Mouse (Mus musculus) embryonic facial prominence, embryonic 14.5 days (tissue): ENCODE measurements around the gene Gtf2h4. TPM values are rescaled to one million over a fixed set of nuclear protein-coding genes. Genes with fewer than 3 reads are reported as not detected.

Experiments used
- ATAC-seq: fragments of 200-750 bp; cut with Nextera tagmentation; 2 replicates; pipeline ENCODE4 v1.8.0; 2017; ENCODE audit warnings: low read depth, moderate number of reproducible peaks, moderate TSS enrichment
- DNase-seq: peaks from one replicate; pipeline ENCODE4 v3.0.0-alpha.2; 2015; ENCODE audit warnings: low spot score
- H3K27ac ChIP-seq: fragments of 300-500 bp; sonication (generic); replicated peaks from 2 replicates; pipeline ENCODE4 v1.5.1; 2014; ENCODE audit warnings: low read depth, mild to moderate bottlenecking, low read length, moderate library complexity
- H3K27me3 ChIP-seq: fragments of 300-500 bp; sonication (generic); replicated peaks from 2 replicates; pipeline ENCODE4 v1.6.1; 2014; ENCODE audit warnings: low read length; ENCODE audit not compliant: control insufficient read depth, insufficient read depth
- H3K36me3 ChIP-seq: fragments of 300-500 bp; sonication (generic); 2 replicates; pipeline ENCODE4 v1.6.1; 2014; ENCODE audit warnings: low read length, mixed read lengths; ENCODE audit not compliant: control insufficient read depth, insufficient read depth
- H3K4me1 ChIP-seq: fragments of 300-500 bp; sonication (generic); 2 replicates; pipeline ENCODE4 v1.6.1; 2014; ENCODE audit warnings: antibody characterized with exemption, low read length; ENCODE audit not compliant: control insufficient read depth, insufficient read depth
- H3K4me2 ChIP-seq: fragments of 300-500 bp; sonication (generic); 2 replicates; pipeline ENCODE4 v1.6.1; 2014; ENCODE audit warnings: low read depth, mild to moderate bottlenecking, low read length, moderate library complexity, mixed read lengths
- H3K4me3 ChIP-seq: fragments of 300-500 bp; sonication (generic); 2 replicates; pipeline ENCODE4 v1.5.1; 2014; ENCODE audit warnings: low read depth, mild to moderate bottlenecking, low read length
- H3K9ac ChIP-seq: fragments of 300-500 bp; sonication (generic); 2 replicates; pipeline ENCODE4 v1.6.1; 2014; ENCODE audit warnings: low read depth, mild to moderate bottlenecking, low read length, moderate library complexity, mixed read lengths
- H3K9me3 ChIP-seq: fragments of 300-500 bp; sonication (generic); 2 replicates; pipeline ENCODE4 v1.6.1; 2016; ENCODE audit warnings: low read length; ENCODE audit not compliant: control insufficient read depth
- WGBS: fragments of 180-500 bp; shearing (Covaris S2); extraction: QIAGEN DNeasy Blood & Tissue Kit; methylation state at CpG from one replicate; pipeline ENCODE4 v1.1.7; 2014; 5-methylcytosine and 5-hydroxymethylcytosine counted together
- polyA plus RNA-seq: library from polyadenylated mRNA; unstranded; fragments of >200 nt; fragmentation: Nextera tagmentation; extraction: Ambion mirVana; gene quantifications from 2 replicates; pipeline ENCODE4 v1.2.1, GENCODE M21; 2014

Gtf2h4 gene
- polyA plus RNA-seq: 34.8 and 35.3 TPM in 2 replicates

DNA sequence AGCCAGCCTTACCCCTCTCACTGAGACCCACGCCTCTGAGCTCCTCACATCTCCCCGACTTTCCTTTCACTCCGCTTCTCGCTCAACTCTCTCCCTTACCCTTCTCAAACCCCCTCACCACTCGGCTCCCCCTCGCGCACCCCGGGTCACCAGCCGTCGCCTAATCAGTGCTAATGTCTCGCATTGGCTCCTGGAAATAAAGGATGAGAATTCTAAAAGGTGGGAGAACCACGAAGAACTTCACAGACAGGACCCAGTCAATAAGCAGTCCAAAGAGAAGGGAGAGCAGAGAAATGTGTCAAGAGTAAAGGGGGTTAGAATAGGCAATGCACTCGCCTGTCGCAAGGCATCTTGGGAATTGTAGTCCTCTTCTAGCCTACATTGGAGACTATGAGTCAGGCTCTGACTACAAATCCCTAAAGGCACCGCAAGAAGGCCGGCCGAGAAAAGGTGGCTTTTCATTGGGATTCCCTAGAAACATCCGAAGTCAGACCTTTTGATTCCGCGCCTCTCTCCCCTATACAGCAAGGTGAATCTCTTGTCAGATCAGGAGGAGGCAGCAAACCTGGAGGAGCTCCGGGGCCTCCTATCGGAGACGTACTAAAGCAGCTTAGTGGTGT is at the start of gene Gtf2h4:
TSS of gene Gtf2h4 (minus strand) at position 324 of the 620 bp plus-strand sequence.
- H3K36me3 ChIP-seq: peaks cover 12% of the 10 kb centered on the region; the same call in 1 of the 2 replicates
- H3K4me3 ChIP-seq: peak within 1 kb of the TSS; percentile 56
- H3K27ac ChIP-seq: no peak within 1 kb of the TSS
- H3K4me2 ChIP-seq: peak within 1 kb of the TSS; percentile 79
- H3K4me1 ChIP-seq: 0 out of 2 replicates have a peak, but pooled peaks cover 4% of the 10 kb centered on the region
- no peaks in the 10 kb centered on the region for H3K27me3 ChIP-seq
- H3K9ac ChIP-seq: peak within 1 kb of the TSS; percentile 79
- DNase-seq: peak; percentile 99
- WGBS: 2% methylated on average over 23 of the region's 23 CpGs
- no peaks in the 10 kb centered on the region for H3K9me3 ChIP-seq
- ATAC-seq: peak; percentile 99

DNA sequence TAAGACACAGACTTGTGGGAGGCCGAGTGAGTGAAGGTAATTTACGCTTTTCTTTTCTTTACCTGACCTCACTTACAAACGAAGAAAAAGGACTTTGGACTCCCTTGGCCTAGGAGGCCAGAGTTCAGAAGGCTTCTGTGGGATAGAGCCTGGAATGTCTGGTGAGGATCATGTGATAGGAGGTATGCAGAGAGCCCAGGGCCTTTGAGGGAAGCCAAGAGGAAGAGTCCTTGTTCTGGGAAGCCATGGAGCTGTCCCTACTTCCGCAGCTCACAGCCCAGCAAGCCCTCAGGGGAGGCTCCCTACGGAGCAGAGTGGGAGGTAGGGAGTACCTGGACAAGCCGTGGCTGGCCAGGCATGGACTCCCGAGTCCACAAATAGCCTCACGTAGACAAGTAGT is 48.1 kb upstream of the Gtf2h4 start:
- no peaks in the 10 kb centered on the region for H3K36me3 ChIP-seq
- ATAC-seq (no peak), DNase-seq (no peak)
- H3K4me1 ChIP-seq: peaks cover 8% of the 10 kb centered on the region; the same call in 1 of the 2 replicates
- 56% methylated on average over 8 of the region's 8 CpGs for WGBS
- H3K4me3 ChIP-seq: no peak overlapping the region
- no peak overlapping the region for H3K27ac ChIP-seq
- H3K27me3 ChIP-seq: 0 out of 2 replicates have a peak, but pooled peaks cover 2% of the 10 kb centered on the region
- no peak overlapping the region for H3K9ac ChIP-seq
- H3K9me3 ChIP-seq: no peaks in the 10 kb centered on the region
- H3K4me2 ChIP-seq: no peak overlapping the region

DNA sequence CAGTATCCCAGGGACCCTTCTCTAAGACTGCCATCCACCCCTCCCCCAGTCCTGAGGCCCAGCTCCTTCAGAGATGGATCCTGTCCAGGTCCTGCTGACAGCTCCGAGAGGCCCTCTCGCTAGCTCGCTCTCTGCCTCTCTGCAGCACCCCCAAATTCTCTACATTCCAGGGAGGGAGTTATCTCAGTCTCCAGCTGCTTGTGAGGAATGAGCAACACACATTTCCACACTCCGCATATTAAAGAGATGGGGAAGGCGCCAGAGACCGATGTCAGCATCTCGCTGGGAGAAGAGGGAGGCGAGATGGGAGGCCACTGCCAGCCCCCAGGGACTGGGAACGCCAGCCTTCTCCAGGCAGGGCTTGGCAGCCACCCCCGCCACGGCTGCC is 46.8 kb upstream of the Gtf2h4 start:
- Histone ChIP-seq H3K27me3 (no peaks in the 10 kb centered on the region), H3K9me3 (no peaks in the 10 kb centered on the region), H3K27ac (0 out of 2 replicates have a peak overlapping the region, but pooled peaks have one; percentile 16), H3K36me3 (no peaks in the 10 kb centered on the region), H3K9ac (no peak overlapping the region), H3K4me1 (peaks cover 5% of the 10 kb centered on the region; the same call in 1 of the 2 replicates), H3K4me3 (no peak overlapping the region), H3K4me2 (peak overlapping the region; percentile 28)
- peak; percentile 83 for DNase-seq
- WGBS: 4% methylated on average over 10 of the region's 11 CpGs
- ATAC-seq: peak; percentile 74

DNA sequence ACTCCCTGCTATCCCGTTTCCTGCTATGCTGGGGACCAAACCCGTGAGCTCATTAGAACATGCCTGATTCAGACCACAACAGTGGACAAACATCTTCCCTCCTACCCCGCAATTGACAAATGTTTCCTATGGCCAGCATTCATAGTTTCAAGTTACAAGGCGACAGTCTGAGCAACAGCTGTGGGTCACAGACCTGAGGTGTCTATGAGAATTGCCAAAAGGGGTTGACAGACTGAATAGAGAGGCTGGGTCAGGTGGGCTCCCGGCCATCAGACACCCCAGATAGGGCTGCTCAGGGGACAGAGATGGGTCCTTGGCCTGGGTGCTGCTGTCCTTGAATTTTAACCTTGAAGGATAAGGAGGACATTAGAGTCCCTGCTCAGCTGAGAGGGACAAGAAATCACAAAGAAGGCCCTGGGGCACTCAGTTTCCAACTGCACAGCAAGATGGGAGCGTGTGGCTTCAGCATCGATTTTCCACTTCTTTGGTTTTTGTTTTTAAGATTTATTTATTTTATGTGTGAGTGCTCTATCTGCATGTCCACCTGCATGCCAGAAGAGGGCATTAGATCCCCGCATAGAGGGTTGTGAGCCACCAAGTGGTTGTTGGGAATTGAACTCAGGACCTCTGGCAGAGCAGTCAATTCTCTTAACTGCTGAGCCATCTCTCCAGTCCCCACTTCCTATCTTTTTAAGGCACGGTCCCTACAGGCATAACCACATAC is 46.2 kb upstream of the Gtf2h4 start:
- Histone ChIP-seq H3K4me1 (peaks cover 5% of the 10 kb centered on the region; the same call in 1 of the 2 replicates), H3K4me3 (no peak overlapping the region), H3K9me3 (no peaks in the 10 kb centered on the region), H3K36me3 (no peaks in the 10 kb centered on the region), H3K27ac (0 out of 2 replicates have a peak overlapping the region, but pooled peaks have one; percentile 16), H3K4me2 (0 out of 2 replicates have a peak overlapping the region, but pooled peaks have one; percentile 28), H3K9ac (no peak overlapping the region), H3K27me3 (no peaks in the 10 kb centered on the region)
- 47% methylated on average over 9 of the region's 9 CpGs for WGBS
- ATAC-seq (peak; percentile 48; the same call in 1 of the 2 replicates), DNase-seq (no peak)

DNA sequence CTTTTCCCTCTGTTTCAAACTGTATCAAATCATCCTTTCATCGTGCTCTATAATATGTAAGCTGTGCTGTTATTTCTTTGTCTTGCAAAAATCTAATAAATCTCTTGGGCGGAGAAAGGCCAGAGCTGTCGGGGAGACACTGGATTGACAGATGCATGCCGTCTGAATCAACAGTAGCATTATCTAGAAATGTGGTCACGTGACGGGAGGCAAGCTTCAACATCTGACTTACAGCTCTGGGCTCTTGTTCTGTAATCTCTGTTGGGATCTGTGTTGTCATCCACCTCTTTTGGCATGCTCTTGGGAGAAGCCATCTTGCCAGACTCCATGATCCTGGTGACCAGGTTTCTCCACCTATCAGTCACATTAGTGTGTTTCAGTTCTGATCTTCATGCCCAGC is 43.5 kb upstream of the Gtf2h4 start:
- H3K4me2 ChIP-seq: no peak overlapping the region
- peaks cover 9% of the 10 kb centered on the region; the same call in 1 of the 2 replicates for H3K4me1 ChIP-seq
- H3K27me3 ChIP-seq: no peaks in the 10 kb centered on the region
- H3K4me3 ChIP-seq: no peak overlapping the region
- H3K9ac ChIP-seq: no peak overlapping the region
- ATAC-seq: no peak
- no peak overlapping the region for H3K27ac ChIP-seq
- DNase-seq: no peak
- 79% methylated on average over 6 of the region's 6 CpGs for WGBS
- H3K9me3 ChIP-seq: no peaks in the 10 kb centered on the region
- no peaks in the 10 kb centered on the region for H3K36me3 ChIP-seq

DNA sequence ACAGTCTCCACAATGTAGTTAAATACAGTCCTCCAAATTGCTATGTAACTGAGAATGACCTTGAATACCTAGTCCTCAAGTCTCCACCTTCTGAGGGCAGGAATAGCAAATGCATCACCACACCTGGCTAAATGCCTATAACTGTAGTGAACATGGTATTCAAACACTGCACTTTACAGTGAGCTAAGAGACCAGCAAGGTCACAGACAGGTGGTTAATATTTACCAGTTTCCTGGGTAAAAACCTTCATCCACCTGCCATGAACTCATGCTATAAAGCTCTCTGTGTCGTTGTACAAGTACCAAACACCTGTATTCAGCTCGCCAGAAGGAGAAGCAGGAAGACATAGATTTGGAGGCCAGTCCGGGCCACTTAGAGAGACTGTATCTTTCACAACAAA is 42.6 kb upstream of the Gtf2h4 start:
- ATAC-seq (no peak), DNase-seq (no peak)
- Histone ChIP-seq H3K4me3 (no peak overlapping the region), H3K9ac (no peak overlapping the region), H3K27ac (no peak overlapping the region), H3K4me2 (no peak overlapping the region), H3K27me3 (no peaks in the 10 kb centered on the region), H3K9me3 (no peaks in the 10 kb centered on the region), H3K4me1 (peaks cover 11% of the 10 kb centered on the region), H3K36me3 (no peaks in the 10 kb centered on the region)
- 85% methylated on average over 3 of the region's 3 CpGs for WGBS

DNA sequence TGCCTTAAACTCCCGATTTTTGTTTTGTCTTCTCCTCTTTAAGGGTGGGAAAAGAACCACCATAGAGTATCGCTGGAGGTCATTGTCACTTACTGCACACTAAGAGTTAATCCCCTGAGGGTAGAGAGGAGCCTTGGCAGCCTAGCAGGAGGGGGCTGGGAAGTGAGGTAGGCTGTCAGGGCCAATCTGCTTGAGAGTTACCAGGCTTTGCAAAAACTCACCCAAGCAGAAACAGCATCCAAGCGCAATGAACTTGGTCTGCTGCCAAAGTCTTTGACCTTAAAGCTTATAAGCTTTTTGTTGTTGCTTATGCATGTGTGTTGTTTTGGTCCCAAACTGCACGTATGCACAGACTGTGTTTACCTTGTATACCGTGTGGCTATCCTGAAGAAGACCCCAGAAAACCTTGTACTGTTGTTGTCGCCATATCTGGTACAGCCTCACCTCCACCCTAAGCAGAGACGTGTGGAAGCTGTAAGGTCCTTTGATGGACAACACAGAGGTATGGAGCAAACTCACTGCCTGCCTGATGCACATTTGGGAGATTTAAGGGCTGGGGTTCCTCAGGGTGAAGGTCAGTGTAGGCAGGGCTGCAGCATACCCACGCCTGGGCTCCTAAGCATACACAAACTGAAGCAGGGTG is 37.3 kb upstream of the Gtf2h4 start:
- Histone ChIP-seq H3K4me2 (no peak overlapping the region), H3K4me3 (no peak overlapping the region), H3K9me3 (no peaks in the 10 kb centered on the region), H3K27me3 (no peaks in the 10 kb centered on the region), H3K9ac (peak overlapping the region; percentile 30; the same call in 1 of the 2 replicates), H3K4me1 (peaks cover 17% of the 10 kb centered on the region; the same call in 1 of the 2 replicates), H3K36me3 (no peaks in the 10 kb centered on the region), H3K27ac (peak overlapping the region; percentile 65)
- 31% methylated on average over 8 of the region's 8 CpGs for WGBS
- DNase-seq: peak; percentile 89
- ATAC-seq: peak; percentile 90

DNA sequence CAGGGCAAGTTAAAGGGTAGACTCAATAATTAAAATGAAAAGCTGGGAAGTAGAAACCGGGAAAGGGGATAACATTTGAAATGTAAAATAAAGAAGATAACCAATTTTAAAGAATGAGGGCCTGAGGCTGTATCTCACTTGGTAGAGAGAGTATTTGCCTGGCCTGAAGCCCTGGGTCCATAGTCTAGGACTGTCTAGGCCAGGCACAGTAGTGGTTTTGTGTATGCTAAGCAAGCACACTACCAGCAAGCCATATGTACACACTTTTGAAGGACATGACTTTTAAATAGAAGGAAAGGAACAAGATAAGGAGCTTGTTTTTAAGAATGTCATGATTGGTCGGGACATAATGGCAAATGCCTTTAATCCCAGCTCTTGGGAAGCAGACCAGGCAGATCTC is 35.1 kb upstream of the Gtf2h4 start:
- no peak overlapping the region for H3K4me2 ChIP-seq
- 63% methylated on average over 2 of the region's 2 CpGs for WGBS

More for the DNA sequence above, 35.1 kb upstream of the Gtf2h4 start:
- H3K9ac ChIP-seq: no peak overlapping the region
- no peak overlapping the region; the same call in 1 of the 2 replicates for H3K27ac ChIP-seq
- no peaks in the 10 kb centered on the region for H3K9me3 ChIP-seq
- no peak overlapping the region for H3K4me3 ChIP-seq
- peaks cover 37% of the 10 kb centered on the region for H3K4me1 ChIP-seq
- no peak for ATAC-seq
- DNase-seq: no peak
- H3K27me3 ChIP-seq: no peaks in the 10 kb centered on the region
- no peaks in the 10 kb centered on the region for H3K36me3 ChIP-seq
